Mouse (Mus musculus) CH12.LX (cell line): ENCODE results near the gene Atp8a2. TPM values are rescaled to one million over a fixed set of nuclear protein-coding genes. Genes with fewer than 3 reads are reported as not detected.

Experiments used
- DNase-seq: peaks from one replicate; pipeline ENCODE4 v3.0.0-alpha.2; 2013; ENCODE audit errors: extremely low read depth
- H3K27ac ChIP-seq: 2 replicates; pipeline ENCODE4 v1.5.1; 2012; ENCODE audit warnings: low read depth, mild to moderate bottlenecking, control low read depth, moderate library complexity; ENCODE audit not compliant: insufficient read depth
- H3K27me3 ChIP-seq: replicated peaks from 2 replicates; pipeline ENCODE3; 2012; ENCODE audit warnings: inconsistent platforms
- H3K36me3 ChIP-seq, 2 experiments: replicated peaks in 1 of 2; 2 replicates each; pipeline versions ENCODE3 to v1.6.1; 2012; ENCODE audit warnings: inconsistent platforms in 1 of 2, low read length in 1 of 2, mild to moderate bottlenecking in 1 of 2, mixed read lengths in 1 of 2, moderate library complexity in 1 of 2; ENCODE audit not compliant: control insufficient read depth in 1 of 2, insufficient read depth in 1 of 2
- H3K4me1 ChIP-seq, 2 experiments: 2 replicates each; pipeline ENCODE4 v1.6.1; 2012; ENCODE audit warnings: inconsistent platforms in 1 of 2, moderate library complexity in 1 of 2; ENCODE audit not compliant: insufficient read depth in 2 of 2, control insufficient read depth in 1 of 2
- H3K4me2 ChIP-seq: 2 replicates; pipeline ENCODE4 v1.6.1; 2012; ENCODE audit warnings: low read depth, mild to moderate bottlenecking, control low read depth; ENCODE audit not compliant: poor library complexity, insufficient read depth, severe bottlenecking
- H3K4me3 ChIP-seq, 3 experiments: fragments of 150-350 bp in 1 of 3; sonication (generic) in 1 of 3; replicated peaks in 1 of 3; 2 replicates each; pipeline versions ENCODE3 to v1.5.1; 2011 to 2012; ENCODE audit warnings: low read depth in 2 of 3, low read length in 2 of 3, mild to moderate bottlenecking in 2 of 3, moderate library complexity in 2 of 3, control low read depth in 1 of 3, improper control_type of control experiment in 1 of 3, inconsistent platforms in 1 of 3, mixed read lengths in 1 of 3; ENCODE audit not compliant: poor library complexity in 1 of 3
- H3K79me2 ChIP-seq: replicated peaks from 2 replicates; pipeline ENCODE4 v1.6.1; 2012; ENCODE audit warnings: mild to moderate bottlenecking, moderate library complexity; ENCODE audit not compliant: control insufficient read depth, poor library complexity, insufficient read depth, severe bottlenecking; ENCODE audit errors: extremely low read depth
- H3K9ac ChIP-seq: 2 replicates; pipeline ENCODE4 v1.6.1; 2012; ENCODE audit warnings: low read depth, mild to moderate bottlenecking, control low read depth, moderate library complexity; ENCODE audit not compliant: insufficient read depth
- H3K9me3 ChIP-seq: replicated peaks from 2 replicates; pipeline ENCODE3; 2012; ENCODE audit warnings: low read length, inconsistent platforms, mixed read lengths
- BHLHE40 ChIP-seq: IDR thresholded peaks from 2 replicates; pipeline ENCODE4 v1.6.1; 2011; ENCODE audit warnings: mild to moderate bottlenecking, low read depth, low read length, improper control_type of control experiment
- CHD1 ChIP-seq: IDR thresholded peaks from 2 replicates; pipeline ENCODE4 v1.6.1; 2012; ENCODE audit warnings: low read depth, low read length, improper control_type of control experiment, inconsistent platforms
- CHD2 ChIP-seq: IDR thresholded peaks from 2 replicates; pipeline ENCODE4 v1.6.1; 2011; ENCODE audit warnings: low read length, improper control_type of control experiment
- E2F4 ChIP-seq: IDR thresholded peaks from 2 replicates; pipeline ENCODE4 v1.6.1; 2011; ENCODE audit warnings: low read depth, low read length, improper control_type of control experiment; ENCODE audit not compliant: insufficient replicate concordance
- EP300 ChIP-seq: IDR thresholded peaks from 2 replicates; pipeline ENCODE4 v1.6.1; 2011; ENCODE audit warnings: low read length, improper control_type of control experiment
- ETS1 ChIP-seq: conservative IDR thresholded peaks from 2 replicates; pipeline ENCODE4 v1.6.1; 2012; ENCODE audit warnings: low read depth, mild to moderate bottlenecking, inconsistent platforms, low read length, improper control_type of control experiment, moderate library complexity
- IRF4 ChIP-seq: IDR thresholded peaks from 2 replicates; pipeline ENCODE4 v1.6.1; 2014; ENCODE audit warnings: low read depth, mild to moderate bottlenecking, inconsistent platforms, low read length, improper control_type of control experiment
- JUND ChIP-seq: conservative IDR thresholded peaks from 2 replicates; pipeline ENCODE4 v1.6.1; 2011; ENCODE audit warnings: low read depth, low read length, improper control_type of control experiment
- MAFK ChIP-seq: IDR thresholded peaks from 2 replicates; pipeline ENCODE4 v1.6.1; 2011; ENCODE audit warnings: low read length, improper control_type of control experiment; ENCODE audit not compliant: insufficient replicate concordance
- MAZ ChIP-seq: IDR thresholded peaks from 2 replicates; pipeline ENCODE4 v1.6.1; 2012; ENCODE audit warnings: low read depth, mild to moderate bottlenecking, inconsistent platforms, low read length, improper control_type of control experiment, moderate library complexity
- MXI1 ChIP-seq: IDR thresholded peaks from 2 replicates; pipeline ENCODE4 v1.6.1; 2011; ENCODE audit warnings: mild to moderate bottlenecking, low read depth, low read length, improper control_type of control experiment
- MYC ChIP-seq: IDR thresholded peaks from 2 replicates; pipeline ENCODE4 v1.6.1; 2011; ENCODE audit warnings: low read depth, mild to moderate bottlenecking, improper control_type of control experiment, low read length
- NELFE ChIP-seq: IDR thresholded peaks from 2 replicates; pipeline ENCODE4 v1.6.1; 2011; ENCODE audit warnings: low read depth, low read length, improper control_type of control experiment
- NRF1 ChIP-seq: IDR thresholded peaks from 2 replicates; pipeline ENCODE4 v1.6.1; 2014; ENCODE audit warnings: low read depth, mild to moderate bottlenecking, inconsistent platforms, low read length, improper control_type of control experiment, moderate library complexity
- POLR2A ChIP-seq: IDR thresholded peaks from 2 replicates; pipeline ENCODE4 v1.6.1; 2011; ENCODE audit warnings: low read depth, mild to moderate bottlenecking, improper control_type of control experiment, low read length
- POLR2AphosphoS2 ChIP-seq: IDR thresholded peaks from 2 replicates; pipeline ENCODE4 v1.6.1; 2011; ENCODE audit warnings: low read depth, low read length, improper control_type of control experiment
- RAD21 ChIP-seq: IDR thresholded peaks from 2 replicates; pipeline ENCODE4 v1.6.1; 2011; ENCODE audit warnings: low read depth, mild to moderate bottlenecking, low read length, improper control_type of control experiment, moderate library complexity
- RCOR1 ChIP-seq: conservative IDR thresholded peaks from 2 replicates; pipeline ENCODE4 v1.6.1; 2012; ENCODE audit warnings: low read depth, mild to moderate bottlenecking, inconsistent platforms, low read length, improper control_type of control experiment
- SIN3A ChIP-seq: IDR thresholded peaks from 2 replicates; pipeline ENCODE4 v1.6.1; 2012; ENCODE audit warnings: low read length, improper control_type of control experiment, inconsistent platforms
- SMC3 ChIP-seq: IDR thresholded peaks from 2 replicates; pipeline ENCODE4 v1.6.1; 2011; ENCODE audit warnings: low read depth, low read length, improper control_type of control experiment
- TCF12 ChIP-seq: IDR thresholded peaks from 2 replicates; pipeline ENCODE4 v1.6.1; 2014; ENCODE audit warnings: low read depth, mild to moderate bottlenecking, inconsistent platforms, low read length, improper control_type of control experiment
- UBTF ChIP-seq: IDR thresholded peaks from 2 replicates; pipeline ENCODE4 v1.6.1; 2012; ENCODE audit warnings: low read depth, mild to moderate bottlenecking, inconsistent platforms, low read length, improper control_type of control experiment, moderate library complexity
- ZC3H11A ChIP-seq: IDR thresholded peaks from 2 replicates; pipeline ENCODE4 v1.6.1; 2012; ENCODE audit warnings: low read depth, mild to moderate bottlenecking, inconsistent platforms, low read length, improper control_type of control experiment
- ZKSCAN1 ChIP-seq: IDR thresholded peaks from 2 replicates; pipeline ENCODE4 v1.6.1; 2012; ENCODE audit warnings: low read depth, inconsistent platforms, low read length, improper control_type of control experiment, borderline replicate concordance
- ZMIZ1 ChIP-seq: IDR thresholded peaks from 2 replicates; pipeline ENCODE4 v1.6.1; 2012; ENCODE audit warnings: low read depth, mild to moderate bottlenecking, inconsistent platforms, low read length, improper control_type of control experiment
- ZNF384 ChIP-seq: IDR thresholded peaks from 2 replicates; pipeline ENCODE4 v1.6.1; 2012; ENCODE audit warnings: low read depth, low read length, improper control_type of control experiment, inconsistent platforms
- dilution Hi-C: fragments of 300-500 bp; cut with MboI; formaldehyde crosslinking; loops from 2 replicates; pipeline ENCODE4 v1.14.3; 2020; ENCODE audit warnings: low sequenced_read_pairs; ENCODE audit not compliant: extremely low pct_unique_long_range_greater_than_20kb, extremely low pct_ligation_motif_present
- in situ Hi-C: fragments of 300-500 bp; cut with MboI; formaldehyde crosslinking; loops from 3 replicates; pipeline ENCODE4 v1.14.3; 2019; ENCODE audit warnings: low sequenced_read_pairs, low pct_ligation_motif_present, low pct_unique_long_range_greater_than_20kb, mixed read lengths
- polyA plus RNA-seq: library from polyadenylated mRNA; unstranded; fragments of >175 nt; gene quantifications from 2 replicates; pipeline ENCODE4 v1.2.1, GENCODE M21; 2012; ENCODE audit warnings: low read depth; ENCODE audit not compliant: insufficient read length
- total RNA-seq, 2 experiments: library from RNA; depleted of rRNA; stranded (reverse); fragments of 300-350 nt in 1 of 2; fragments of >200 nt in 1 of 2; gene quantifications; 2 replicates each; pipeline ENCODE4 v1.2.3; 2012 to 2014

Atp8a2 gene
- total and polyA plus RNA-seq, 3 experiments = 0.15 to 0.29 (median 0.21) TPM

- Histone ChIP-seq H3K4me1 (peaks cover 7 to 20% of the 10 kb centered on the region in 2 experiments), H3K9ac (no peak overlapping the region), H3K79me2 (no peaks in the 10 kb centered on the region), H3K36me3 (no peaks in the 10 kb centered on the region), H3K27ac (no peak overlapping the region), H3K4me3 (no peak overlapping the region), H3K4me2 (no peak overlapping the region), H3K9me3 (peaks cover 5% of the 10 kb centered on the region), H3K27me3 (no peaks in the 10 kb centered on the region)
- TF ChIP-seq POLR2AphosphoS2 (no peak), ZKSCAN1 (no peak), POLR2A (no peak), RAD21 (no peak), E2F4 (no peak), CHD1 (no peak), MXI1 (no peak), ZNF384 (no peak), NRF1 (no peak), UBTF (no peak), MAZ (no peak), EP300 (no peak), IRF4 (no peak), RCOR1 (no peak), MAFK (no peak), TCF12 (no peak), BHLHE40 (no peak), SIN3A (no peak), MYC (no peak), SMC3 (no peak)
- dilution Hi-C loops = no loop called here
- no peak for DNase-seq
- in situ Hi-C loops = no loop called here
These were observed 394.9 kb downstream of the Atp8a2 start for GRCm38 (mm10) chr14:59801961-59802599.

GRCm38 (mm10) chr14:59799511-59799910 is 397.5 kb downstream of the Atp8a2 start:
- TF ChIP-seq NELFE = no peak
- TF ChIP-seq ZC3H11A = no peak
- no peak for TF ChIP-seq JUND
- no peak for TF ChIP-seq TCF12
- no peak for TF ChIP-seq POLR2AphosphoS2
- no peak for TF ChIP-seq EP300
- no peak for TF ChIP-seq ETS1
- no peak for TF ChIP-seq ZMIZ1
- no peak for TF ChIP-seq NRF1
- TF ChIP-seq IRF4 = no peak
- no peak for TF ChIP-seq CHD2
- TF ChIP-seq MAZ = no peak
- in situ Hi-C loops = no loop called here
- peaks cover 5% of the 10 kb centered on the region for H3K9me3 ChIP-seq
- no peaks in the 10 kb centered on the region for H3K79me2 ChIP-seq
- H3K27me3 ChIP-seq = no peaks in the 10 kb centered on the region
- no peaks in the 10 kb centered on the region for H3K4me1 ChIP-seq
- H3K4me2 ChIP-seq = no peak overlapping the region
- dilution Hi-C loops = no loop called here
- H3K27ac ChIP-seq = no peak overlapping the region
- H3K9ac ChIP-seq = no peak overlapping the region
- H3K36me3 ChIP-seq = no peaks in the 10 kb centered on the region
- no peak for DNase-seq
- no peak overlapping the region for H3K4me3 ChIP-seq
